Mouse (Mus musculus) mature B cell (primary cell): Measurements from ENCODE around the gene Tnmd.

Source experiments
- in situ Hi-C: fragments of 300-500 bp; cut with MboI; formaldehyde crosslinking; loops from 2 replicates; pipeline ENCODE4 v1.14.3; 2019

The Tnmd gene

DNA sequence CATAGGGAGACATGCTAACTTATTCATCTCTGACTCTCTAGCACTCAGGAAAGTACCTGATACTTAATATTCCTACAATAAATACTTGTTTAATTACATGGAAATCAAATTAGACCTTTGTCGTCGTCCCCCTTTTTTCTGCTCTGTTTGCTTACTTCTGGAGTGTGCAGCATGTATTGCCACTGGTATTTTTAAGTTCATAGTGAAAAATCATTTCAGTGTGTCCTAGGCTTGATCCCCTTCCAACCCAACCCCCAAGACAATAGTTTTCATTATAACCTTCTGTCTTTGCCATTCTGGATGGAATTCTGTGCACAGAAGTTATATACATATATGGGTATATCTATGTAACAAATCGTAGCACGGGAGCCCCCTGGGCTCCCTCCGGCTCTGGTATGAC, at the start of gene Tnmd:
Gene Tnmd (plus strand): TSS at position 301 of the 400 bp plus-strand sequence.
- in situ Hi-C loops, result no loop called here

DNA sequence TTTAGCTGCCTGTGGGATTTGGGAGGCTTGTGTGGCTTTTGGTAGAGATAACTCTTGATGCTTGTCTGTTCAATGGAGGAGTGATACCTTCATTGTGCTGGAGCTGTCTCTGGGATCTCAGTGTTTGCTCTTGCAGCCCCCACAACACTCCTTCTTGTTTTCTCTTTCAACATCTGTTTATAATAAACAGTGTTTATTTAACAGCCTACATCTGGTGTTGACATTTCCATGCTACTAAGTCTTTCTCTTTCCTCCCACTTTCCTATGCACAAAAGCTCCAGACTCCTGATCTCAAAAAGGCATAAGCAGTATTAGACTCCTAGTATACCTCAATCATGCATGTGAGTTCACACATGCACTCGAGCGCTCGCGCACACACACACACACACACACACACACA, 2.9 kb downstream of the Tnmd start:
- in situ Hi-C loops, result no loop called here

DNA sequence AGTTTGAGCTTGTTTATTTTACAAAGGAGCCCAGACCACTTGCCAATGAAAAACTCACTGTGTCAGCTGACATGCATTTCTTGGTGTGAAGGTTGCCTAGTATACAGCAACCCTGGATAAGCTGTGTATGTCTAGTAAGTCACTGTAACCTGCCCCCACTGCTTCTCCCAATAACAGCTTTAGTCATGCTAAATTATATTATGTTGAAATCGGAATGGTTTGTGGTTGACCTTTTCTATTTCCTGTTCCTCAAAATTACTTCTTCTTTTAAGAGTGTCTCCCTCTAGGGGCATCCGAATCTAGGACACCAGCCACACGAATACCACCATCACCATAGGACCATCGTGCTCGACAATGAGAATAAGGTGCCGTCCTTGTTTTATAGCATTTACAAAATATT, 19.0 kb downstream of the Tnmd start:
- in situ Hi-C loops, result no loop called here

DNA sequence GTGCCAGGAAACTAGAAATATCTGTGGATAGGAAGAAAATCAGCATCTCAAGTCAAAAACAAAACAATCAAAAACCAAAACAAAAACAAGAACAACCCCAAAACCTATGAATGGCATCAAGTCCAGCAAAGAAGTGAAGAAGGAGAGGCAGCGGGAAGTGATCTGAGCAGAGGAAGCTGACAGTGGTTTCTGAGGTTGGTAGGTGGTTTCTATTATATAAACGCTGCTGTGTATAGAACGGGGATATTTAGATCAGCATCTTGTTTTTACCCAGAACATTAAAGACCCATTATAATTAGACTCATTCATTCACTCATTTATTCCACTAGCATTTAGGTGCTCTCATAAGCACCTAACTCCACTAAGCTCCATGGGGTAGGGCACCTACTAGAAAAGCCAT, 36.5 kb downstream of the Tnmd start:
- in situ Hi-C loops, result no loop called here

DNA sequence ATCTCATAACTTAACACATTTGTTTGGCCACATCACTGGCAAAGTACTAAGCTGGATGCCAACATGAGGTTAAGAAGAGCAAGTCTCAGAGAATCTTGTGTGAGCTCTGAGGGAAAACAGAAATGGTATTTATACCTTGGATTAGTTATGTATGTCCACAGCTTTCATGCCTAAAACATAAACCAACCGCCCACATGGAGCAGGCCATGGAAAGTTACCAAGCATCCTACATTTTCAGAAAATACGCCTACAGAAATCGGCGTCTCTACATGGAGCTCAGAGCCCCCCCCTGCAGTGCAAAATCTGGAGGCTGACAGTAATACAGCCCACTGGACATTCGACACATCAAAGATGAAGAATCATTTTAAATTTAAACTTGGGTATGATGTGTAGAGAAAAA, 37.3 kb downstream of the Tnmd start:
- in situ Hi-C loops, result no loop called here

DNA sequence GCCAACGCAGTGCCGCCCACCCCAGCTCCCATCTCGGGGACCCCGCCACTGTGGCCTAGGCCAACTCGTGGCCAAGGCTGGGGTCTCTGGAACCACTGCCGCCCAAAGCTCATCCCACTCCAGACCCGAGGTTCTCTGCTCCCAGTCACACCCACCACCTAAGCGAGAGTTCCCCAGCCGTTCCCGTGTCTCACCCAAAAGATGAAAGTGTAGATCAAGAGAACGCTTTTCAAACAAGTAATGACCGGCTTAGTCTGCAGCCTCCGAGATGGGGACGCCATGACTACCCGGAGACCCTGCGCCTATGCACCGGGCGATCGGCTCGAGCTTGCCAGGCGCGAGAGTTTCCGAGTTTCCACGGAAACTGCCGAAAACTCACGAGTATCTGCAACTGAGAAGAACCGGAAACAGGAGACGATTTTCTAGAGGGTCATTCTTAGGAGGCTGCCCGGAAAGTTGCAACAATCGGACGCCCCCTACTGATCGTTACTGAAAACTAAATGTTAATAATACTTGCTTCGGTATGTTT, 47.3 kb downstream of the Tnmd start, which contains the start of gene Tspan6:
Gene Tspan6 (minus strand): TSS at position 416 of the 529 bp plus-strand sequence.
- in situ Hi-C loops, result no loop called here

DNA sequence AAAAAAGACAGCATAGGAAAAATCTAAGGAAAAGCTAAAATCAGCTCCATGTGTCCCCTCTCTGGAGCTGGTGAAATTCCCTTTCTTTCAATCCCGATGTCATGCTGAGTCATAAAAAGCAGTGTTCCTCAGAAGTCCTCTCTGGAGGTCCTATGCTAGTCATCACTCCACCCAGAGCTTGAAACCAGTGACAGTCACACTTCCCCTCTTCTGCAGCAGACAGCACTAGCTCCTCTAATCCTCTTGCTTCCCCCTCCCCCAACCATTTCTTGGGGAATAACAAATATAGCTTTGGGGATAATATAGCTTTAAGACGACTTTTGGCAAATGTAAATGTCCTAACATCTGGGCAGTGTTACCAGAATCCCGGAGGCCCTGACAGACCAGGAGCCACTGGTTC, 57.5 kb downstream of the Tnmd start, which contains the start of gene Srpx2:
Gene Srpx2 (plus strand): TSS at position 166 of the 400 bp plus-strand sequence.
- in situ Hi-C loops, result no loop called here

DNA sequence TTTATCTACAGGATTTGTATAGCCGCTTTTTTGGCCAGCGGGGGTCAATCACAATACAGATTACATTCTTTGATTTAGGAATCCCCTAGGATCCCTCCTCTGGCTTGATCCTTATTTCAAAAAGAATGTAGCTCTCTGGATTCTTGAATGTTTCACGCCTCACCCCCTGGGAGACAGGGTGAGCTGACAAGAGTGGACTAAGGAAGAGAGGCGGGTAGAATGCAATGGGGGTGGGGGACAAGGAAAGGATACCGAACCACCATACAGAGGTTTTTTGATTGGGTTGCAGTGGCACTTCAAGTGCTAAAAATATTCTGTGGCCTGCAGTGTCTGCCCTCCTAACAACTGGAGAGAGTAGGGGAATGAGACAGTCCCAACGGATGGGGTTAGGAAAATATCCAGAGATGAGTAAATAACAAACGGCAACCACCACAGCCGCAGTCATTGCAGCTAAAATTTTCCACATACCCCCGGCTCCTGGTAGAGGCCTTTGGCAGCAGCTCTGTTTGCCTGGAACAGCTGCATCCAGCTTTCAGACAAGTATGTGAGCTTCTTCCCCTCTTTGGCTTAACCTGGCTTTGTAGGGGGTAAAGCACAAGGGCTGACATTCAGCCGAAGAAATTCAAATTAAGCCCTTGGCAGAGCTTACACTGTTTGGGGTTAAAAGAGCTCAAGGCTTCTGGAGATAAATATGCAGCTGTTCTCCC, 60.8 kb downstream of the Tnmd start:
- in situ Hi-C loops, result no loop called here

DNA sequence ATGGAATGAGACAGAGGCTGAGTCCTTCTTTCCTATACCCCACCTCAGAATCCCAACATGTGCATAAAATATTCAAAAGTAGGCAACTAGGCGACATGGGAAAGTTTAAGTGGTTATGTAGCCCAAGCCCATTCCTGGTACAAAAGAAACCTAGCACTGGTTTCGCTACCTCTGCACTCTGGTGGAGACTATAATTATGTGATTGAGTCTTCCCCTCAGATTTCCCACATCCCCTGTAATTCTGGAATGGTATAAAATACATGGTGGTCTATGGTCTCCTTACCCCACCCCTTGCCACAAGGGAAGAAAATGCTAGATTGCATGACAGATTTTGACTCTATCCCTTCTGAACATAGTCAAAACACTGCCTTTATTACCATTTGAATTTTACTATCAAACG, 62.2 kb downstream of the Tnmd start:
- in situ Hi-C loops, result no loop called here

DNA sequence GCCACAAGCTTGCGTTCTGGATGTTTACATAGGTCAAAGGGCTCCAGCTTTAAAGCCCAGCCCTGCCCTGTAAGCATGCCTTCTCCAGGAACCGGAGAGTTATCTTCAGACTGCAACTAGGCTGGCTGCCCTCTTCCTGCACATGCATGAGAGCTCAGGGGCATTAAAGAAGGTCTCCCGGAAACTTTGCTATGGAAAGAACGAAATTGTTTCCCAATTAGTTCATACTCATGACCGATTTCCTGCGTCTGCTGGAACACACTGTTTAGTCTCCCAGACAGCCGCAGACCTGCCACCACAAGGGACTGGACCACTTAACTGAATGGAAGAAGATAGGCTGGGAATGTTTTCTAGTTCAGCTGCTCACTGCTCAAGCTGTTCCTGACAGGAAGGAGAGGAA, 63.4 kb downstream of the Tnmd start:
- in situ Hi-C loops, result no loop called here
